Mouse (Mus musculus): ENCODE data around the gene Cpsf7. TPM values are rescaled to one million over a fixed set of nuclear protein-coding genes. Genes with fewer than 3 reads are reported as not detected.

Gene Cpsf7
- total and polyA plus RNA-seq, 3 experiments, result 36.2 to 183 (median 69.8) TPM

- Histone ChIP-seq H3K9me3 (replicated peaks; ENCODE audit: insufficient read depth, low read length) (no peaks in the 10 kb centered on the region), H3K4me1 (ENCODE audit: control insufficient read depth in 1 of 2, insufficient read depth in 2 of 2, low read length in 2 of 2) (peaks cover 17 to 23% of the 10 kb centered on the region in 2 experiments), H3K27me3 (ENCODE audit: control insufficient read depth in 1 of 2, insufficient read depth in 2 of 2, low read length in 2 of 2) (no peaks in the 10 kb centered on the region), H3K9ac (ENCODE audit: control insufficient read depth, low read depth, low read length, poor library complexity, severe bottlenecking) (peak within 1 kb of the TSS; percentile 99), H3K79me2 (ENCODE audit: control insufficient read depth, insufficient read depth, low read length, poor library complexity) (peaks cover 56% of the 10 kb centered on the region), H3K27ac (ENCODE audit: control insufficient read depth, low read depth, low read length) (peak within 1 kb of the TSS; percentile 94), H3K36me3 (ENCODE audit: control insufficient read depth in 1 of 2, insufficient read depth in 2 of 2, low read length in 2 of 2) (peaks cover 24 to 41% of the 10 kb centered on the region in 2 experiments), H3K4me3 (ENCODE audit: control insufficient read depth in 1 of 2, insufficient read depth in 1 of 2, low read depth in 2 of 2, low read length in 2 of 2) (peak within 1 kb of the TSS; percentile 92 to 96)
- TF ChIP-seq MEF2A (IDR thresholded peaks at IDR 0.05; ENCODE audit: extremely low read depth, insufficient replicate concordance, low read depth, low read length, poor library complexity, severe bottlenecking) (no peak), SMC3 (IDR thresholded peaks at IDR 0.05; ENCODE audit: low read depth, low read length) (no peak), POLR2AphosphoS2 (IDR thresholded peaks at IDR 0.05; ENCODE audit: low read length) (no peak), EP300 (IDR thresholded peaks at IDR 0.05; ENCODE audit: low read depth in 1 of 2, low read length in 2 of 2) (no peak), ZNF384 (IDR thresholded peaks at IDR 0.05; ENCODE audit: low read depth, low read length) (no peak), TBP (IDR thresholded peaks at IDR 0.05; ENCODE audit: low read depth, low read length) (no peak), JUND (IDR thresholded peaks at IDR 0.05; ENCODE audit: low read depth, low read length) (0 out of 2 replicates have a peak, but pooled peaks have one; percentile 23), GABPA (IDR thresholded peaks at IDR 0.05; ENCODE audit: low read depth, low read length) (no peak), TAL1 (IDR thresholded peaks at IDR 0.05; ENCODE audit: low read length) (no peak), SIN3A (IDR thresholded peaks at IDR 0.05; ENCODE audit: low read length) (peak; percentile 11; the same call in 1 of the 2 replicates), USF1 (IDR thresholded peaks at IDR 0.05; ENCODE audit: low read depth, low read length) (no peak), ELF1 (IDR thresholded peaks at IDR 0.05; ENCODE audit: low read depth, low read length) (no peak), CTCF (IDR thresholded peaks at IDR 0.05 in 2 of 3, conservative IDR thresholded peaks at IDR 0.05 in 1 of 3; ENCODE audit: control insufficient read depth in 1 of 3, insufficient read depth in 1 of 3, low read depth in 2 of 3, low read length in 3 of 3, poor library complexity in 1 of 3, severe bottlenecking in 1 of 3) (peak in 2 of 3 experiments; percentile 45 to 47; a peak in 4 of 6 replicates), USF2 (IDR thresholded peaks at IDR 0.05; ENCODE audit: borderline replicate concordance in 1 of 2, insufficient read depth in 1 of 2, low read depth in 1 of 2, low read length in 2 of 2) (no peak), UBTF (IDR thresholded peaks at IDR 0.05; ENCODE audit: borderline replicate concordance, insufficient read depth, low read depth, low read length) (no peak), HCFC1 (IDR thresholded peaks at IDR 0.05; ENCODE audit: low read depth, low read length) (no peak), CHD1 (IDR thresholded peaks at IDR 0.05; ENCODE audit: low read depth, low read length) (no peak), MXI1 (IDR thresholded peaks at IDR 0.05; ENCODE audit: low read depth, low read length) (no peak), MAFK (IDR thresholded peaks at IDR 0.05; ENCODE audit: borderline replicate concordance, low read depth, low read length) (no peak), E2F4 (IDR thresholded peaks at IDR 0.05; ENCODE audit: borderline replicate concordance, low read depth, low read length) (no peak), CHD2 (IDR thresholded peaks at IDR 0.05; ENCODE audit: low read length) (no peak), ZKSCAN1 (IDR thresholded peaks at IDR 0.05; ENCODE audit: low read depth, low read length) (no peak), ZMIZ1 (IDR thresholded peaks at IDR 0.05; ENCODE audit: low read depth, low read length) (no peak), RAD21 (IDR thresholded peaks at IDR 0.05; ENCODE audit: low read depth, low read length) (no peak), ZC3H11A (IDR thresholded peaks at IDR 0.05; ENCODE audit: low read depth, low read length) (no peak)
- peak; percentile 74 for DNase-seq (ENCODE audit: low read depth, low spot score)
Measured at GRCm38 (mm10) chr19:10525910-10526309, 844 bp downstream of the Cpsf7 start, which contains the start of gene Sdhaf2. Gene Sdhaf2 (minus strand): TSS chr19:10526142.

All from MEL (cell line).